Mouse (Mus musculus) MEL (cell line): ENCODE results near the gene B3gat3. TPM values are rescaled to one million over a fixed set of nuclear protein-coding genes. Genes with fewer than 3 reads are reported as not detected.

Source experiments
- DNase-seq: peaks from one replicate; pipeline ENCODE4 v3.0.0; 2011; ENCODE audit warnings: low read depth, low spot score
- H3K27ac ChIP-seq: 2 replicates; pipeline ENCODE4 v1.5.1; 2012; ENCODE audit warnings: low read depth, mild to moderate bottlenecking, control low read depth, low read length, moderate library complexity; ENCODE audit not compliant: control insufficient read depth
- H3K27me3 ChIP-seq, 2 experiments: fragments of 150-350 bp in 1 of 2; sonication (generic) in 1 of 2; 2 replicates each; pipeline ENCODE4 v1.6.1; 2012; ENCODE audit warnings: low read length in 2 of 2, mild to moderate bottlenecking in 2 of 2, improper control_type of control experiment in 1 of 2, moderate library complexity in 1 of 2; ENCODE audit not compliant: insufficient read depth in 2 of 2, control insufficient read depth in 1 of 2
- H3K36me3 ChIP-seq, 2 experiments: 2 replicates each; pipeline ENCODE4 v1.6.1; 2012 to 2014; ENCODE audit warnings: low read length in 2 of 2, improper control_type of control experiment in 1 of 2, inconsistent platforms in 1 of 2, mild to moderate bottlenecking in 1 of 2; ENCODE audit not compliant: insufficient read depth in 2 of 2, control insufficient read depth in 1 of 2
- H3K4me1 ChIP-seq, 2 experiments: fragments of 150-350 bp in 1 of 2; sonication (generic) in 1 of 2; 2 replicates each; pipeline ENCODE4 v1.6.1; 2012; ENCODE audit warnings: low read length in 2 of 2, improper control_type of control experiment in 1 of 2, mild to moderate bottlenecking in 1 of 2; ENCODE audit not compliant: insufficient read depth in 2 of 2, control insufficient read depth in 1 of 2
- H3K4me3 ChIP-seq, 2 experiments: fragments of 150-350 bp in 1 of 2; sonication (generic) in 1 of 2; 2 replicates each; pipeline ENCODE4 v1.5.1; 2012; ENCODE audit warnings: low read depth in 2 of 2, low read length in 2 of 2, mild to moderate bottlenecking in 2 of 2, moderate library complexity in 2 of 2, control low read depth in 1 of 2, improper control_type of control experiment in 1 of 2; ENCODE audit not compliant: control insufficient read depth in 1 of 2, insufficient read depth in 1 of 2
- H3K79me2 ChIP-seq: 2 replicates; pipeline ENCODE4 v1.6.1; 2012; ENCODE audit warnings: mild to moderate bottlenecking, low read length, moderate library complexity; ENCODE audit not compliant: control insufficient read depth, poor library complexity, insufficient read depth
- H3K9ac ChIP-seq: 2 replicates; pipeline ENCODE4 v1.6.1; 2012; ENCODE audit warnings: low read depth, mild to moderate bottlenecking, control low read depth, low read length, moderate library complexity; ENCODE audit not compliant: control insufficient read depth, poor library complexity, severe bottlenecking
- H3K9me3 ChIP-seq: fragments of 150-350 bp; sonication (generic); replicated peaks from 2 replicates; pipeline ENCODE4 v1.6.1; 2012; ENCODE audit warnings: mild to moderate bottlenecking, low read length, improper control_type of control experiment, moderate library complexity; ENCODE audit not compliant: insufficient read depth
- CHD1 ChIP-seq: IDR thresholded peaks from 2 replicates; pipeline ENCODE4 v1.6.1; 2012; ENCODE audit warnings: low read depth, mild to moderate bottlenecking, inconsistent platforms, low read length, improper control_type of control experiment
- CHD2 ChIP-seq: IDR thresholded peaks from 2 replicates; pipeline ENCODE4 v1.6.1; 2011; ENCODE audit warnings: low read length, improper control_type of control experiment
- CTCF ChIP-seq, 3 experiments: IDR thresholded peaks in 2 of 3; conservative IDR thresholded peaks in 1 of 3; 2 replicates each; pipeline ENCODE4 v1.5.1; 2011 to 2012; ENCODE audit warnings: low read length in 3 of 3, low read depth in 2 of 3, mild to moderate bottlenecking in 2 of 3, improper control_type of control experiment in 1 of 3, inconsistent platforms in 1 of 3, mixed read lengths in 1 of 3, moderate library complexity in 1 of 3; ENCODE audit not compliant: control insufficient read depth in 1 of 3, insufficient read depth in 1 of 3, poor library complexity in 1 of 3, severe bottlenecking in 1 of 3
- E2F4 ChIP-seq: IDR thresholded peaks from 2 replicates; pipeline ENCODE4 v1.6.1; 2011; ENCODE audit warnings: low read depth, low read length, improper control_type of control experiment, borderline replicate concordance
- ELF1 ChIP-seq: IDR thresholded peaks from 2 replicates; pipeline ENCODE4 v1.6.1; 2014; ENCODE audit warnings: low read depth, mild to moderate bottlenecking, inconsistent platforms, low read length, improper control_type of control experiment, moderate library complexity
- EP300 ChIP-seq, 2 experiments: IDR thresholded peaks; 2 replicates each; pipeline ENCODE4 v1.6.1; 2011; ENCODE audit warnings: improper control_type of control experiment in 2 of 2, low read length in 2 of 2, low read depth in 1 of 2, mild to moderate bottlenecking in 1 of 2
- ETS1 ChIP-seq: IDR thresholded peaks from 2 replicates; pipeline ENCODE4 v1.6.1; 2012; ENCODE audit warnings: low read depth, mild to moderate bottlenecking, inconsistent platforms, low read length, improper control_type of control experiment, moderate library complexity
- GABPA ChIP-seq: IDR thresholded peaks from 2 replicates; pipeline ENCODE4 v1.6.1; 2012; ENCODE audit warnings: low read depth, mild to moderate bottlenecking, inconsistent platforms, low read length, improper control_type of control experiment, moderate library complexity
- GATA1 ChIP-seq: IDR thresholded peaks from 2 replicates; pipeline ENCODE4 v1.6.1; 2011; ENCODE audit warnings: low read depth, low read length, improper control_type of control experiment
- JUND ChIP-seq: IDR thresholded peaks from 2 replicates; pipeline ENCODE4 v1.6.1; 2011; ENCODE audit warnings: low read depth, mild to moderate bottlenecking, improper control_type of control experiment, low read length
- KAT2A ChIP-seq: conservative IDR thresholded peaks from 2 replicates; pipeline ENCODE4 v1.6.1; 2012; ENCODE audit warnings: low read depth, low read length, improper control_type of control experiment, inconsistent platforms
- MAFK ChIP-seq: IDR thresholded peaks from 2 replicates; pipeline ENCODE4 v1.6.1; 2011; ENCODE audit warnings: low read depth, mild to moderate bottlenecking, low read length, improper control_type of control experiment, borderline replicate concordance
- MAX ChIP-seq: IDR thresholded peaks from 2 replicates; pipeline ENCODE4 v1.6.1; 2011; ENCODE audit warnings: low read length, improper control_type of control experiment
- MAZ ChIP-seq: IDR thresholded peaks from 2 replicates; pipeline ENCODE4 v1.6.1; 2012; ENCODE audit warnings: low read depth, mild to moderate bottlenecking, inconsistent platforms, low read length, improper control_type of control experiment
- MYB ChIP-seq: IDR thresholded peaks from 2 replicates; pipeline ENCODE4 v1.6.1; 2011; ENCODE audit warnings: mild to moderate bottlenecking, low read depth, low read length, improper control_type of control experiment
- MYC ChIP-seq: IDR thresholded peaks from 2 replicates; pipeline ENCODE4 v1.6.1; 2011; ENCODE audit warnings: low read depth, mild to moderate bottlenecking, low read length, improper control_type of control experiment, moderate library complexity
- NELFE ChIP-seq: IDR thresholded peaks from 2 replicates; pipeline ENCODE4 v1.6.1; 2011; ENCODE audit warnings: low read depth, low read length, improper control_type of control experiment
- NRF1 ChIP-seq: IDR thresholded peaks from 2 replicates; pipeline ENCODE4 v1.6.1; 2014; ENCODE audit warnings: low read depth, mild to moderate bottlenecking, inconsistent platforms, low read length, improper control_type of control experiment, moderate library complexity; ENCODE audit not compliant: poor library complexity, insufficient read depth, severe bottlenecking
- POLR2AphosphoS5 ChIP-seq: IDR thresholded peaks from 2 replicates; pipeline ENCODE4 v1.6.1; 2012; ENCODE audit warnings: low read depth, borderline replicate concordance, mild to moderate bottlenecking, inconsistent platforms, low read length, moderate library complexity, mixed read lengths
- RAD21 ChIP-seq: IDR thresholded peaks from 2 replicates; pipeline ENCODE4 v1.6.1; 2011; ENCODE audit warnings: mild to moderate bottlenecking, low read depth, low read length, improper control_type of control experiment
- RCOR1 ChIP-seq: IDR thresholded peaks from 2 replicates; pipeline ENCODE4 v1.6.1; 2012; ENCODE audit warnings: low read depth, mild to moderate bottlenecking, inconsistent platforms, low read length, improper control_type of control experiment
- SIN3A ChIP-seq: IDR thresholded peaks from 2 replicates; pipeline ENCODE4 v1.6.1; 2012; ENCODE audit warnings: low read length, improper control_type of control experiment, inconsistent platforms
- TAL1 ChIP-seq: IDR thresholded peaks from 2 replicates; pipeline ENCODE4 v1.6.1; 2012; ENCODE audit warnings: mild to moderate bottlenecking, inconsistent platforms, low read length, moderate library complexity, mixed read lengths
- TBP ChIP-seq: IDR thresholded peaks from 2 replicates; pipeline ENCODE4 v1.8.0; 2011; ENCODE audit warnings: low read depth, low read length, improper control_type of control experiment
- TCF12 ChIP-seq: IDR thresholded peaks from 2 replicates; pipeline ENCODE4 v1.6.1; 2014; ENCODE audit warnings: low read depth, mild to moderate bottlenecking, inconsistent platforms, low read length, improper control_type of control experiment, moderate library complexity
- USF1 ChIP-seq: IDR thresholded peaks from 2 replicates; pipeline ENCODE4 v1.6.1; 2014; ENCODE audit warnings: low read depth, mild to moderate bottlenecking, inconsistent platforms, low read length, improper control_type of control experiment, moderate library complexity
- ZC3H11A ChIP-seq: IDR thresholded peaks from 2 replicates; pipeline ENCODE4 v1.6.1; 2012; ENCODE audit warnings: low read depth, mild to moderate bottlenecking, inconsistent platforms, low read length, improper control_type of control experiment
- ZKSCAN1 ChIP-seq: IDR thresholded peaks from 2 replicates; pipeline ENCODE4 v1.6.1; 2012; ENCODE audit warnings: low read depth, mild to moderate bottlenecking, inconsistent platforms, low read length, improper control_type of control experiment, moderate library complexity
- ZNF384 ChIP-seq: IDR thresholded peaks from 2 replicates; pipeline ENCODE4 v1.6.1; 2012; ENCODE audit warnings: low read depth, mild to moderate bottlenecking, inconsistent platforms, low read length, improper control_type of control experiment
- polyA plus RNA-seq, 2 experiments: library from polyadenylated mRNA; stranded (reverse) in 1 of 2; unstranded in 1 of 2; fragments of >175 nt in 1 of 2; fragments of >200 nt in 1 of 2; gene quantifications; 2 replicates each; pipeline versions ENCODE4 v1.2.1 to v1.2.4; 2012; ENCODE audit warnings: low replicate concordance in 2 of 2, low read depth in 1 of 2; ENCODE audit not compliant: insufficient read length in 2 of 2, insufficient read depth in 1 of 2, missing spikeins in 1 of 2
- total RNA-seq: library from RNA; depleted of rRNA; stranded (reverse); fragments of 300-350 nt; gene quantifications from 2 replicates; pipeline ENCODE4 v1.2.3, GENCODE M21; 2012

Gene B3gat3
- total and polyA plus RNA-seq, 3 experiments, result 26.2 to 35.4 TPM; not detected in 1

- no peak for TF ChIP-seq GATA1
- TF ChIP-seq JUND, result no peak
- no peak for TF ChIP-seq MYB
- no peak for TF ChIP-seq NRF1
- TF ChIP-seq SIN3A, result peak; percentile 85; the same call in 1 of the 2 replicates
- TF ChIP-seq CHD2, result no peak
- TF ChIP-seq E2F4, result no peak
- TF ChIP-seq TBP, result peak; percentile 99
- no peak for TF ChIP-seq TAL1
- TF ChIP-seq MAX, result peak; percentile 66; the same call in 1 of the 2 replicates
- no peak for TF ChIP-seq CTCF (IDR thresholded peaks at IDR 0.05 in 2 of 3, conservative IDR thresholded peaks at IDR 0.05 in 1 of 3; ENCODE audit: control insufficient read depth in 1 of 3, insufficient read depth in 1 of 3, low read depth in 2 of 3, low read length in 3 of 3, poor library complexity in 1 of 3, severe bottlenecking in 1 of 3)
- TF ChIP-seq USF1, result peak; percentile 58; the same call in 1 of the 2 replicates
Observed at GRCm38 (mm10) chr19:8888511-8889385, 31.4 kb upstream of the B3gat3 start, which contains the start of the genes 1810009A15Rik and Gm49416 (continued).

GRCm38 (mm10) chr19:8892829-8893766 is 27.1 kb upstream of the B3gat3 start, which contains the start of gene Ints5:
TSS of gene Ints5 (plus strand) at chr19:8893005.
- peak; percentile 95 for DNase-seq
- H3K27me3 ChIP-seq, result no peaks in the 10 kb centered on the region
- H3K4me1 ChIP-seq, result peaks cover 4 to 20% of the 10 kb centered on the region in 2 experiments; a peak in 3 of 4 replicates
- H3K4me3 ChIP-seq, result peak within 1 kb of the TSS; percentile 75 to 76
- peak within 1 kb of the TSS; percentile 89 for H3K9ac ChIP-seq
- peak within 1 kb of the TSS; percentile 91 for H3K27ac ChIP-seq
- no peaks in the 10 kb centered on the region for H3K9me3 ChIP-seq
- H3K79me2 ChIP-seq, result peaks cover 56% of the 10 kb centered on the region
- peaks cover 0 to 38% of the 10 kb centered on the region in 2 experiments; a peak in 2 of 4 replicates for H3K36me3 ChIP-seq
- no peak for TF ChIP-seq MAFK
- TF ChIP-seq TCF12, result peak; percentile 83
- TF ChIP-seq MYC, result peak; percentile 91
- TF ChIP-seq POLR2AphosphoS5, result no peak
- peak; percentile 73; the same call in 1 of the 2 replicates for TF ChIP-seq MAZ
- TF ChIP-seq ZC3H11A, result no peak
- TF ChIP-seq EP300 (IDR thresholded peaks at IDR 0.05; ENCODE audit: low read depth in 1 of 2, low read length in 2 of 2), result peak in 1 of 2 experiments; percentile 46; a peak in 1 of 4 replicates
- TF ChIP-seq JUND, result no peak
- peak; percentile 23; the same call in 1 of the 2 replicates for TF ChIP-seq RCOR1
- TF ChIP-seq GABPA, result no peak
- TF ChIP-seq RAD21, result no peak
- peak; percentile 35 for TF ChIP-seq ETS1
- 0 out of 2 replicates have a peak, but pooled peaks have one; percentile 28 for TF ChIP-seq USF1
- TF ChIP-seq ZKSCAN1, result no peak
- no peak for TF ChIP-seq MYB
- TF ChIP-seq E2F4, result no peak; the same call in 1 of the 2 replicates
- TF ChIP-seq NRF1, result peak; percentile 87
- no peak for TF ChIP-seq CHD1
- peak; percentile 93 for TF ChIP-seq NELFE
- no peak for TF ChIP-seq ZNF384
- TF ChIP-seq TBP, result peak; percentile 96
- no peak; the same call in 1 of the 2 replicates for TF ChIP-seq KAT2A
- TF ChIP-seq CTCF (IDR thresholded peaks at IDR 0.05 in 2 of 3, conservative IDR thresholded peaks at IDR 0.05 in 1 of 3; ENCODE audit: control insufficient read depth in 1 of 3, insufficient read depth in 1 of 3, low read depth in 2 of 3, low read length in 3 of 3, poor library complexity in 1 of 3, severe bottlenecking in 1 of 3), result no peak
- TF ChIP-seq ELF1, result peak; percentile 43; the same call in 1 of the 2 replicates
